Mouse (Mus musculus) heart, embryonic 14.5 days (tissue): Measurements from ENCODE around the gene Bak1. TPM values are rescaled to one million over a fixed set of nuclear protein-coding genes. Genes with fewer than 3 reads are reported as not detected.

ENCODE experiments used
- ATAC-seq: fragments of 200-750 bp; cut with Nextera tagmentation; 2 replicates; pipeline ENCODE4 v1.8.0; 2017; ENCODE audit warnings: low read depth, moderate TSS enrichment; ENCODE audit not compliant: insufficient number of reproducible peaks, insufficient read depth, low FRiP score
- H3K27ac ChIP-seq, 2 experiments: fragments of 200-500 bp in 1 of 2; fragments of 300-500 bp in 1 of 2; sonication (generic) in 1 of 2; replicated peaks in 1 of 2; 2 replicates each; pipeline ENCODE4 v1.5.1; 2012 to 2014; ENCODE audit warnings: low read depth in 2 of 2, low read length in 2 of 2, control low read depth in 1 of 2, mild to moderate bottlenecking in 1 of 2, mixed read lengths in 1 of 2; ENCODE audit not compliant: control insufficient read depth in 1 of 2, insufficient read depth in 1 of 2
- H3K27me3 ChIP-seq: fragments of 300-500 bp; sonication (generic); 2 replicates; pipeline ENCODE4 v1.6.1; 2014; ENCODE audit warnings: mild to moderate bottlenecking, low read length, control low read depth; ENCODE audit not compliant: control insufficient read depth, insufficient read depth
- H3K36me3 ChIP-seq: fragments of 300-500 bp; sonication (generic); 2 replicates; pipeline ENCODE4 v1.6.1; 2014; ENCODE audit warnings: mild to moderate bottlenecking, control low read depth, low read length, mixed read lengths; ENCODE audit not compliant: control insufficient read depth, insufficient read depth
- H3K4me1 ChIP-seq, 2 experiments: fragments of 200-500 bp in 1 of 2; fragments of 300-500 bp in 1 of 2; sonication (generic) in 1 of 2; 2 replicates each; pipeline ENCODE4 v1.6.1; 2012 to 2014; ENCODE audit warnings: low read length in 2 of 2, control low read depth in 1 of 2, mixed read lengths in 1 of 2; ENCODE audit not compliant: control insufficient read depth in 2 of 2, insufficient read depth in 2 of 2
- H3K4me2 ChIP-seq: fragments of 300-500 bp; sonication (generic); 2 replicates; pipeline ENCODE4 v1.6.1; 2014; ENCODE audit warnings: mild to moderate bottlenecking, low read length
- H3K4me3 ChIP-seq, 2 experiments: fragments of 200-500 bp in 1 of 2; fragments of 300-500 bp in 1 of 2; sonication (generic) in 1 of 2; 2 replicates each; pipeline ENCODE4 v1.5.1; 2012 to 2014; ENCODE audit warnings: low read length in 2 of 2, mild to moderate bottlenecking in 2 of 2, control low read depth in 1 of 2, low read depth in 1 of 2, moderate library complexity in 1 of 2; ENCODE audit not compliant: control insufficient read depth in 1 of 2, insufficient read depth in 1 of 2
- H3K9ac ChIP-seq: fragments of 300-500 bp; sonication (generic); 2 replicates; pipeline ENCODE4 v1.6.1; 2014; ENCODE audit warnings: mild to moderate bottlenecking, low read length
- H3K9me3 ChIP-seq: fragments of 300-500 bp; sonication (generic); 2 replicates; pipeline ENCODE4 v1.6.1; 2016; ENCODE audit warnings: low read length, control low read depth; ENCODE audit not compliant: control insufficient read depth
- WGBS: fragments of 180-500 bp; shearing (Covaris S2); extraction: QIAGEN DNeasy Blood & Tissue Kit; methylation state at CpG from one replicate; pipeline ENCODE4 v1.1.7; 2014; 5-methylcytosine and 5-hydroxymethylcytosine counted together
- polyA plus RNA-seq: library from polyadenylated mRNA; unstranded; fragments of >200 nt; fragmentation: Nextera tagmentation; extraction: Ambion mirVana; gene quantifications from 2 replicates; pipeline ENCODE4 v1.2.1, GENCODE M21; 2014

The Bak1 gene
- polyA plus RNA-seq, 1 experiment from 2014 or later = 10.5 TPM

DNA sequence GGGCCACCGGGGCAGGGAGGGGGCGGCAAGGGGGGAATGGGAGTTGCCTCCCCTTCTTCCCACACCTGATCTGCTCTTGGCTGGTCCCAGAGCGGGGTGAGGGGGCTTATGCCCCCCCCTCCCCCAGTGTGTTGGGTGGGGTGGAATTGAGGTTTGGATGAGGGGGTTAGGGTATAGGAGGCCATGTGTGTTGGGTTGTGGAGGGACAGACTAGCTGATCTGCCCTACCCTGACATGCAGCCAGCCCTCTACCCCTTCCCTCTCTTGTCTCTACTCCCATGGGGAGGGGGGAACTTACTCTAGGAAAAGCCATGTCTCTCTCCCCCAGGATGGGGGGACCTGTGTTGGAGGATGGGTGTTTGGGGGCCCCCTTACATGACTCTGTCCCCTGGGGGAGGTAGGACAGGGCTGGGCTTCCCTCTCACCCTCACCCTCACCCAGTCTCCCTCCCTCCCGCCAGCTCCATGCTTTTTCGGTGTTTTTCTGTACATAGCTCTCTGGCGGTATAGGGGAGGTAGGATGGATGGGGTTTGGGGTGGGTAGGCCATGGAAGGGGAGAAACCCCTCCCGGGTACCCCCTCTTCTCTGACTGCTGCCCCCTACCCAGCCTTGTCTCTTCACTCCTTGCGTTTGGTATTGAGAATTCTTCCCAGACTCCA lies 57.4 kb downstream of the Bak1 start:
- Histone ChIP-seq H3K4me2 (peak overlapping the region; percentile 94; the same call in 1 of the 2 replicates), H3K9ac (peak overlapping the region; percentile 89), H3K27me3 (no peaks in the 10 kb centered on the region), H3K27ac (no peak overlapping the region), H3K4me3 (no peak overlapping the region), H3K36me3 (peaks cover 44% of the 10 kb centered on the region), H3K9me3 (no peaks in the 10 kb centered on the region), H3K4me1 (peaks cover 3 to 27% of the 10 kb centered on the region in 2 experiments)
- WGBS = 57% methylated on average over 7 of the region's 8 CpGs
- ATAC-seq = no peak

DNA sequence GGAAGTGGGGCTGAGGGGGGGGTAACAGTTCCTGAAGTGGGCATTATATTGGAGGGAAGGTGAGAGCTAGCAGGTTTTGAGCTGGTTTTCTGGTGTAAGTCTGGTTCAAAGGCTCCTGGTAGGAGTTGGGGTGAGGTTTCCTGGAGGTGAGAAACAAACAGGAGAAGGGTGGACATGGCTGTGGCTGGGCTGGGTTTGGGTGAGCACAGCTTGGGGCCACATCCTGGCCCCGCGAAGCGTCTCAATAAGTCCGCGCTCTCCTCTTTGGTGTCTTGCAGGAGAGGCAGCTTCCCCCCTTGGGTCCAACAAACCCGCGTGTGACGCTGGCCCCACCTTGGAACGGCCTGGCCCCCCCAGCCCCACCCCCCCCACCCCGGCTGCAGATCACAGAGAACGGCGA lies 58.6 kb downstream of the Bak1 start:
- H3K36me3 ChIP-seq = peaks cover 44% of the 10 kb centered on the region
- H3K4me1 ChIP-seq = peaks cover 3 to 27% of the 10 kb centered on the region in 2 experiments
- ATAC-seq = no peak
- no peaks in the 10 kb centered on the region for H3K9me3 ChIP-seq
- no peak overlapping the region for H3K27ac ChIP-seq
- WGBS = 57% methylated on average over 12 of the region's 12 CpGs
- H3K4me2 ChIP-seq = no peak overlapping the region
- no peak overlapping the region for H3K9ac ChIP-seq
- no peak overlapping the region for H3K4me3 ChIP-seq
- H3K27me3 ChIP-seq = no peaks in the 10 kb centered on the region

Other genes with a start within 250 kb of the Bak1 start
- 52.9 and 54.9 TPM in 2 replicates for gene Bnip1, start 247.9 kb downstream of the Bak1 start, polyA plus RNA-seq
- 172 and 177 TPM in 2 replicates for gene Nkx2-5, start 184.0 kb downstream of the Bak1 start, polyA plus RNA-seq
- 4.2 and 5.0 TPM in 2 replicates for gene Kifc5b, start 111.9 kb downstream of the Bak1 start, polyA plus RNA-seq
- gene Phf1, start 96.0 kb downstream of the Bak1 start, polyA plus RNA-seq = 5.2 and 8.0 TPM in 2 replicates
- 156 and 173 TPM in 2 replicates for gene Cuta, start 89.4 kb downstream of the Bak1 start, polyA plus RNA-seq
- gene Syngap1, start 87.8 kb downstream of the Bak1 start, polyA plus RNA-seq = 1.5 TPM in 2 replicates
- 6.8 TPM in 2 replicates for gene Zbtb9, start 55.8 kb downstream of the Bak1 start, polyA plus RNA-seq
- gene Itpr3, start 28.3 kb upstream of the Bak1 start, polyA plus RNA-seq = 1.7 TPM in 2 replicates
- gene Uqcc2, start 104.9 kb upstream of the Bak1 start, polyA plus RNA-seq = 307 and 339 TPM in 2 replicates
- 0.22 and 0.32 TPM in 2 replicates for gene Ip6k3, start 138.8 kb upstream of the Bak1 start, polyA plus RNA-seq
- 9.1 and 12.8 TPM in 2 replicates for gene Lemd2, start 175.5 kb upstream of the Bak1 start, polyA plus RNA-seq